Mouse (Mus musculus): ENCODE results near the gene Slc26a9. TPM values are rescaled to one million over a fixed set of nuclear protein-coding genes. Genes with fewer than 3 reads are reported as not detected.
"Not testable (repeated sequence)": the region's sequence is repeated elsewhere in the genome, so short reads cannot be mapped to it uniquely, and the experiment has no call there.

The Slc26a9 gene
- polyA plus RNA-seq, 1 experiment from 2014 or later: not detected

DNA sequence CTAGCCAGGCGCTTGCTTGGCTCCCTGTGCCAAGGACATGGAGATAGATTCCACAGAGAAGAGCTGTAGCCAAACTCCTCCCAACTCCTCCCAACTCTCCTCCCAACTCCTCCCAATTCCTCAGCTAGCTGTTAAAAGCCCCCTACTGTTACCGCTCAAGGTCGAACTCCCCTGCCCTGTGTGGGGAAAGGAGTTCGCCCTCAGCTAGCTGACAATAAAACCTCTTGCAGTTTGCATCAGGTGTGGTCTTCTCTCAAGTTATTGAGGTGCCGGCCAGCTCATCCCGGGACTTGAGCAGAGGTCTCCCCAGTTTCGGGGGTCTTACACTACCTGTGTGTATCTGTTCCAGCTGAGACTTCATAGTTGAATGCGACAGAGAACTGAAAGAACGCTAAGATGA is 76.5 kb downstream of the Slc26a9 start:
- H3K36me3 ChIP-seq (replicated peaks); H3K4me3 ChIP-seq; H3K27me3 ChIP-seq (replicated peaks; ENCODE audit: low read depth, poor library complexity, severe bottlenecking); DNase-seq (ENCODE audit: low spot score); H3K27ac ChIP-seq (replicated peaks); H3K4me1 ChIP-seq; H3K9me3 ChIP-seq: not testable (repeated sequence)
- WGBS: 79% methylated on average over 9 of the region's 9 CpGs

DNA sequence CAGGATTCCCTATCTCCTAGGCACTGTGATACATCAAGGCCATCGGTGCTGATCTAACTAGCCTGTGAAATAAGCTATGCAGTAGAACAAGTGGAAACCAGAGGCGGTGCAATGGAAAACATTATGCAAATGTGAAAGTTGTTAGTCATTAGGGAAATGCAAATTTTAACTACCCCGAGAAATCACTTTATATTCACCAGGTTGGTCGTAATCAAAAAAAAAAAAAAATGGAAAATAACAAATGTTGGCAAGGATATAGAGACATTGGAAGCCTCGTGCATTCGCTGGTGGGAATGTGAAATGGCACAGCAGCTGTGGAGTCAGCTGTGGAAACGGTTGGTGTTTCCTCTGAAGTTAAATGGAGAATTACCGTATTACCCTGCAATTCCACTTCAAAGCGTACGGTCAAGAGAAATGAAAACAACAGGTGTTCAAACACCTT is 77.1 kb downstream of the Slc26a9 start:
- DNase-seq (ENCODE audit: low spot score): no peak
- no peak overlapping the region for H3K4me3 ChIP-seq
- no peaks in the 10 kb centered on the region for H3K36me3 ChIP-seq (replicated peaks)
- no peaks in the 10 kb centered on the region for H3K27me3 ChIP-seq (replicated peaks; ENCODE audit: low read depth, poor library complexity, severe bottlenecking)
- WGBS: 90% methylated on average over 10 of the region's 10 CpGs
- no peak overlapping the region for H3K27ac ChIP-seq (replicated peaks)
- H3K4me1 ChIP-seq: no peaks in the 10 kb centered on the region
- no peaks in the 10 kb centered on the region for H3K9me3 ChIP-seq

Other genes starting within 250 kb of the Slc26a9 start
- gene Srgap2, start 216.7 kb upstream of the Slc26a9 start, polyA plus RNA-seq (2016; fragmentation: Nextera tagmentation; extraction: Ambion mirVana): 17.5 TPM in 2 replicates
- 4.1 and 4.3 TPM in 2 replicates for gene Fam72a, start 216.1 kb upstream of the Slc26a9 start, polyA plus RNA-seq (2016; fragmentation: Nextera tagmentation; extraction: Ambion mirVana)
- gene Avpr1b, start 144.8 kb upstream of the Slc26a9 start, polyA plus RNA-seq (2016; fragmentation: Nextera tagmentation; extraction: Ambion mirVana): 0.08 TPM in 1 of 2 replicates, not detected in the other
- gene Ctse, start 105.7 kb upstream of the Slc26a9 start, polyA plus RNA-seq (2016; fragmentation: Nextera tagmentation; extraction: Ambion mirVana): 0.06 TPM in 1 of 2 replicates, not detected in the other
- 0.64 and 0.91 TPM in 2 replicates for gene Rab7b, start 55.3 kb upstream of the Slc26a9 start, polyA plus RNA-seq (2016; fragmentation: Nextera tagmentation; extraction: Ambion mirVana)
- gene Pm20d1, start 53.4 kb downstream of the Slc26a9 start, polyA plus RNA-seq (2016; fragmentation: Nextera tagmentation; extraction: Ambion mirVana): 2.0 and 3.1 TPM in 2 replicates
- 12.3 TPM in 2 replicates for gene Slc41a1, start 83.5 kb downstream of the Slc26a9 start, polyA plus RNA-seq (2016; fragmentation: Nextera tagmentation; extraction: Ambion mirVana)
- gene Rab29, start 123.2 kb downstream of the Slc26a9 start, polyA plus RNA-seq (2016; fragmentation: Nextera tagmentation; extraction: Ambion mirVana): 9.6 and 11.7 TPM in 2 replicates
- gene Nucks1, start 166.5 kb downstream of the Slc26a9 start, polyA plus RNA-seq (2016; fragmentation: Nextera tagmentation; extraction: Ambion mirVana): 104 and 105 TPM in 2 replicates
- 5.4 and 8.4 TPM in 2 replicates for gene Slc45a3, start 218.9 kb downstream of the Slc26a9 start, polyA plus RNA-seq (2016; fragmentation: Nextera tagmentation; extraction: Ambion mirVana)

All from embryonic facial prominence, embryonic 10.5 days (tissue).